Mouse (Mus musculus) forebrain, embryonic 14.5 days (tissue): Measurements from ENCODE around the gene Meltf. TPM values are rescaled to one million over a fixed set of nuclear protein-coding genes. Genes with fewer than 3 reads are reported as not detected.

Experiments
- ATAC-seq: fragments of 200-750 bp; cut with Nextera tagmentation; 2 replicates; pipeline ENCODE4 v1.8.0; 2017; ENCODE audit warnings: mild to moderate bottlenecking, moderate library complexity
- DNase-seq: peaks from one replicate; pipeline ENCODE4 v3.0.0-alpha.2; 2015; ENCODE audit warnings: low spot score
- H3K27ac ChIP-seq: fragments of 300-500 bp; sonication (generic); 2 replicates; pipeline ENCODE4 v1.5.1; 2014; ENCODE audit warnings: low read depth, mild to moderate bottlenecking, control low read depth, low read length, moderate library complexity
- H3K27me3 ChIP-seq: fragments of 300-500 bp; sonication (generic); replicated peaks from 2 replicates; pipeline ENCODE4 v1.6.1; 2014; ENCODE audit warnings: low read length, control low read depth, mixed read lengths; ENCODE audit not compliant: control insufficient read depth, insufficient read depth
- H3K36me3 ChIP-seq: fragments of 300-500 bp; sonication (generic); 2 replicates; pipeline ENCODE4 v1.6.1; 2014; ENCODE audit warnings: low read length, control low read depth; ENCODE audit not compliant: control insufficient read depth, insufficient read depth
- H3K4me1 ChIP-seq: fragments of 300-500 bp; sonication (generic); 2 replicates; pipeline ENCODE4 v1.6.1; 2014; ENCODE audit warnings: antibody characterized with exemption, low read length, control low read depth; ENCODE audit not compliant: control insufficient read depth, insufficient read depth
- H3K4me2 ChIP-seq: fragments of 300-500 bp; sonication (generic); 2 replicates; pipeline ENCODE4 v1.6.1; 2014; ENCODE audit warnings: mild to moderate bottlenecking, control low read depth, low read length
- H3K4me3 ChIP-seq: fragments of 300-500 bp; sonication (generic); 2 replicates; pipeline ENCODE4 v1.5.1; 2014; ENCODE audit warnings: low read depth, low read length, control low read depth
- H3K9ac ChIP-seq: fragments of 300-500 bp; sonication (generic); 2 replicates; pipeline ENCODE4 v1.6.1; 2014; ENCODE audit warnings: mild to moderate bottlenecking, low read length, control low read depth, moderate library complexity
- H3K9me3 ChIP-seq: fragments of 300-500 bp; sonication (generic); replicated peaks from 2 replicates; pipeline ENCODE4 v1.6.1; 2016; ENCODE audit warnings: low read length, control low read depth, mixed read lengths; ENCODE audit not compliant: control insufficient read depth
- WGBS: fragments of 180-500 bp; shearing (Covaris S2); extraction: QIAGEN DNeasy Blood & Tissue Kit; methylation state at CpG from one replicate; pipeline ENCODE4 v1.1.7; 2014; 5-methylcytosine and 5-hydroxymethylcytosine counted together
- polyA plus RNA-seq: library from polyadenylated mRNA; unstranded; fragments of >200 nt; fragmentation: Nextera tagmentation; extraction: Ambion mirVana; gene quantifications from 2 replicates; pipeline ENCODE4 v1.2.1, GENCODE M21; 2014

Gene Meltf
- 0.04 and 0.09 TPM in 2 replicates for polyA plus RNA-seq

- peak; percentile 40 for DNase-seq
- H3K4me3 ChIP-seq, result no peak within 1 kb of the TSS
- no peak within 1 kb of the TSS for H3K4me2 ChIP-seq
- no peak within 1 kb of the TSS; the same call in 1 of the 2 replicates for H3K9ac ChIP-seq
- H3K27ac ChIP-seq, result no peak within 1 kb of the TSS
- peaks cover 12% of the 10 kb centered on the region for H3K36me3 ChIP-seq
- H3K4me1 ChIP-seq, result no peaks in the 10 kb centered on the region; the same call in 1 of the 2 replicates
- 38% methylated on average over 21 of the region's 21 CpGs for WGBS
- H3K27me3 ChIP-seq, result no peaks in the 10 kb centered on the region
- ATAC-seq, result 0 out of 2 replicates have a peak, but pooled peaks have one; percentile 49
- no peaks in the 10 kb centered on the region for H3K9me3 ChIP-seq
These were observed at the start of gene Meltf for GRCm38 (mm10) chr16:31878573-31879257. Gene Meltf (plus strand): TSS chr16:31878810.

GRCm38 (mm10) chr16:31830726-31831125, 47.9 kb upstream of the Meltf start:
- no peaks in the 10 kb centered on the region for H3K27me3 ChIP-seq
- 84% methylated on average over 4 of the region's 4 CpGs for WGBS
- no peak overlapping the region for H3K9ac ChIP-seq
- H3K36me3 ChIP-seq, result peaks cover 6% of the 10 kb centered on the region; the same call in 1 of the 2 replicates
- H3K9me3 ChIP-seq, result no peaks in the 10 kb centered on the region
- DNase-seq (no peak), ATAC-seq (no peak)
- no peak overlapping the region for H3K4me3 ChIP-seq
- no peak overlapping the region for H3K27ac ChIP-seq
- H3K4me1 ChIP-seq, result 0 out of 2 replicates have a peak, but pooled peaks cover 3% of the 10 kb centered on the region
- H3K4me2 ChIP-seq, result no peak overlapping the region

- Histone ChIP-seq H3K27me3 (no peaks in the 10 kb centered on the region), H3K36me3 (peaks cover 11% of the 10 kb centered on the region), H3K9me3 (no peaks in the 10 kb centered on the region), H3K4me2 (no peak overlapping the region), H3K4me3 (no peak overlapping the region), H3K27ac (no peak overlapping the region), H3K9ac (no peak overlapping the region), H3K4me1 (no peaks in the 10 kb centered on the region)
- DNase-seq, result no peak
- WGBS, result 93% methylated on average over 10 of the region's 10 CpGs
- no peak for ATAC-seq
These were observed 45.8 kb upstream of the Meltf start for GRCm38 (mm10) chr16:31832630-31833422.

GRCm38 (mm10) chr16:31834011-31834584, 44.5 kb upstream of the Meltf start:
- WGBS, result 55% methylated on average over 7 of the region's 7 CpGs
- peak; percentile 3 for DNase-seq
- ATAC-seq, result no peak

GRCm38 (mm10) chr16:31834662-31835318, 43.8 kb upstream of the Meltf start:
- Histone ChIP-seq H3K27ac (no peak overlapping the region), H3K27me3 (no peaks in the 10 kb centered on the region), H3K4me2 (no peak overlapping the region), H3K36me3 (peaks cover 12% of the 10 kb centered on the region), H3K4me3 (no peak overlapping the region), H3K4me1 (no peaks in the 10 kb centered on the region), H3K9ac (no peak overlapping the region), H3K9me3 (no peaks in the 10 kb centered on the region)
- ATAC-seq (no peak), DNase-seq (peak; percentile 17)
- 50% methylated on average over 2 of the region's 2 CpGs for WGBS

More at GRCm38 (mm10) chr16:31834011-31834584, 44.5 kb upstream of the Meltf start:
- no peaks in the 10 kb centered on the region for H3K9me3 ChIP-seq
- no peaks in the 10 kb centered on the region for H3K27me3 ChIP-seq
- H3K9ac ChIP-seq, result no peak overlapping the region
- no peaks in the 10 kb centered on the region for H3K4me1 ChIP-seq
- H3K27ac ChIP-seq, result no peak overlapping the region
- H3K4me3 ChIP-seq, result no peak overlapping the region
- no peak overlapping the region for H3K4me2 ChIP-seq
- peaks cover 15% of the 10 kb centered on the region for H3K36me3 ChIP-seq

- DNase-seq (no peak), ATAC-seq (no peak)
- Histone ChIP-seq H3K9ac (no peak overlapping the region), H3K27me3 (no peaks in the 10 kb centered on the region), H3K9me3 (no peaks in the 10 kb centered on the region), H3K4me3 (no peak overlapping the region), H3K4me1 (no peaks in the 10 kb centered on the region), H3K4me2 (no peak overlapping the region), H3K27ac (no peak overlapping the region), H3K36me3 (peaks cover 13% of the 10 kb centered on the region)
- 83% methylated on average over 3 of the region's 3 CpGs for WGBS
These were observed 41.2 kb upstream of the Meltf start for GRCm38 (mm10) chr16:31837362-31837761.

- Histone ChIP-seq H3K36me3 (0 out of 2 replicates have a peak, but pooled peaks cover 3% of the 10 kb centered on the region), H3K9me3 (no peaks in the 10 kb centered on the region), H3K4me1 (no peaks in the 10 kb centered on the region), H3K4me2 (no peak overlapping the region), H3K4me3 (no peak overlapping the region), H3K9ac (no peak overlapping the region), H3K27ac (no peak overlapping the region), H3K27me3 (no peaks in the 10 kb centered on the region)
- DNase-seq (no peak), ATAC-seq (no peak)
- 87% methylated on average over 3 of the region's 3 CpGs for whole genome bisulfite sequencing
These were observed 34.4 kb upstream of the Meltf start for GRCm38 (mm10) chr16:31844246-31844645.

GRCm38 (mm10) chr16:31846763-31847162, 31.8 kb upstream of the Meltf start:
- Histone ChIP-seq H3K9ac (no peak overlapping the region), H3K4me3 (no peak overlapping the region), H3K4me1 (no peaks in the 10 kb centered on the region), H3K4me2 (no peak overlapping the region), H3K27me3 (no peaks in the 10 kb centered on the region), H3K9me3 (no peaks in the 10 kb centered on the region), H3K36me3 (0 out of 2 replicates have a peak, but pooled peaks cover 3% of the 10 kb centered on the region), H3K27ac (no peak overlapping the region)
- WGBS, result 67% methylated on average over 10 of the region's 10 CpGs
- no peak for DNase-seq
- ATAC-seq, result no peak
